Mouse (Mus musculus) hindbrain, embryonic 16.5 days (tissue): ENCODE measurements at regions not wholly inside any gene's neighbourhood (a gene's known extent, or its start where the extent isn't known, plus 50 kb on each side); places are given as distances from the start of the nearest gene placed in this dataset.

Experiments
- ATAC-seq: fragments of 200-750 bp; cut with Nextera tagmentation; 2 replicates; pipeline ENCODE4 v1.8.0; 2017; ENCODE audit warnings: moderate TSS enrichment, moderate library complexity
- H3K27ac ChIP-seq: fragments of 300-500 bp; sonication (generic); 2 replicates; pipeline ENCODE4 v1.5.1; 2014; ENCODE audit warnings: low read depth, mild to moderate bottlenecking, control low read depth, low read length, moderate library complexity
- H3K27me3 ChIP-seq: fragments of 300-500 bp; sonication (generic); replicated peaks from 2 replicates; pipeline ENCODE4 v1.6.1; 2014; ENCODE audit warnings: low read length; ENCODE audit not compliant: control insufficient read depth, insufficient read depth
- H3K36me3 ChIP-seq: fragments of 300-500 bp; sonication (generic); 2 replicates; pipeline ENCODE4 v1.6.1; 2014; ENCODE audit warnings: mild to moderate bottlenecking, low read length, moderate library complexity, mixed read lengths; ENCODE audit not compliant: control insufficient read depth, insufficient read depth
- H3K4me1 ChIP-seq: fragments of 300-500 bp; sonication (generic); 2 replicates; pipeline ENCODE4 v1.6.1; 2014; ENCODE audit warnings: low read depth, low read length; ENCODE audit not compliant: control insufficient read depth, insufficient read depth
- H3K4me2 ChIP-seq: fragments of 300-500 bp; sonication (generic); 2 replicates; pipeline ENCODE4 v1.6.1; 2014; ENCODE audit warnings: mild to moderate bottlenecking, low read length, control low read depth, moderate library complexity
- H3K4me3 ChIP-seq: fragments of 300-500 bp; sonication (generic); 2 replicates; pipeline ENCODE4 v1.5.1; 2014; ENCODE audit warnings: mild to moderate bottlenecking, low read length, control low read depth, moderate library complexity
- H3K9ac ChIP-seq: fragments of 300-500 bp; sonication (generic); 2 replicates; pipeline ENCODE4 v1.6.1; 2014; ENCODE audit warnings: low read depth, mild to moderate bottlenecking, control low read depth, low read length, moderate library complexity
- H3K9me3 ChIP-seq: fragments of 300-500 bp; sonication (generic); 2 replicates; pipeline ENCODE4 v1.6.1; 2014; ENCODE audit warnings: mild to moderate bottlenecking, low read length, moderate library complexity; ENCODE audit not compliant: control insufficient read depth
- WGBS: fragments of 180-500 bp; shearing (Covaris S2); extraction: QIAGEN DNeasy Blood & Tissue Kit; methylation state at CpG from one replicate; pipeline ENCODE4 v1.1.7; 2014; 5-methylcytosine and 5-hydroxymethylcytosine counted together

DNA sequence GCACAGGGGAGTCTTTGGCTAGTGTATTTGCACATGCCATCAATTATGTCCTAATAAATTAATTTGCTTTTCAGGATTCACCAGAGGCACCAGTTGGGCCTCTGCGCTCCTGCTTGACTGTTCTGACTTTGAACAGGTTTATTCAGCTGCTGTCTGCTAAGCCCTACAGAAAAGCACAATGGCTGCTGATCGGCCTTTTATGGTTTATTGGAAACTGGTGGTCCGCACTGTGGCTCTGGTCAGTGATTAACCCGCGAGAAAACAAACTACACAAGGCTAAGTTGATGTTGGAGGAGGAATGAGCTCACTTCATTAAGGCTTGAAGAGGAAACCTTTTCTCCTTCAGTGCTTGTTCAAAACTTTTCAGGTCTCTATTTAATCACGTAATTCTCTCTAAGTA, 208.4 kb upstream of the Gpr101 start:
- Histone ChIP-seq H3K27ac (no peak overlapping the region), H3K9ac (no peak overlapping the region), H3K4me2 (no peak overlapping the region), H3K4me1 (no peaks in the 10 kb centered on the region), H3K27me3 (no peaks in the 10 kb centered on the region), H3K4me3 (no peak overlapping the region), H3K36me3 (no peaks in the 10 kb centered on the region), H3K9me3 (no peaks in the 10 kb centered on the region)
- 36% methylated on average over 6 of the region's 6 CpGs for WGBS
- no peak for ATAC-seq

DNA sequence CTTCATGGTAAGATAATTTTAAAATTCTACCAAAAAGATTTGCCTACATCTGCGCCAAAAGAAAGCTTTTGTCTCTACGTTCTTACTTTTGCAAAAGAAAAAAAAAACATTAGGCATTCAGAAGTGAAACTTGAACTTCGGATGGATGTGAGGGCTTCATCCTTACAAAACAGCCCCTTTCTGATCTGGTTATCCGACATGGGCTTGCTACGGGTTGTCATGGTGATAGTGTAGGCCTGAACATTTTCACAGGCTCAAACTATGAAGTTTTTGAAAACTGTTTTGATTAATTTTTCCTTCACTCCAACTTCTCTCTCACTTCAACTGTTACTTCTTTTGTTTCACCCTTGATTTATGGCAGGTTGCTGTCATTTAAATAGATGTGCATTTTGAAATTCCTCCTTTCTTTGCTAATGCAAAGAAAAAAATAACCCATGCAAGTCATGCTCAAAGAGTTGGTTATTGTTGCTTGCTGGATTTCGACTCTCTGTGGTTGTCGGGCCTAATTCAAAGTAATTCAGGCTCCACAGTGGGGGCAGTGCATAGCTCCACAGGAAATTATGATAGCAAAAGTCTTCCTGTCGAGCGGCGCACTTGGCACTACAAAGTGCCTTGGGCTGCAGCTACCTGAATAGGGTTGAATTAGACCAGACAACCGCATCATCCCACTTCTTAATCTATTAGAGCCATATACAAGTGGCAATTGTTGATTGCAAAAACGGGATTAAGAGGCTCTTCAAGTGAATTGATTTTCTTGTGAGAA, 205.7 kb upstream of the Gpr101 start:
- no peaks in the 10 kb centered on the region for H3K9me3 ChIP-seq
- H3K36me3 ChIP-seq, result no peaks in the 10 kb centered on the region
- H3K27ac ChIP-seq, result no peak overlapping the region
- no peak overlapping the region for H3K9ac ChIP-seq
- WGBS, result 42% methylated on average over 12 of the region's 12 CpGs
- H3K4me3 ChIP-seq, result no peak overlapping the region
- ATAC-seq, result no peak
- H3K4me2 ChIP-seq, result peak overlapping the region; percentile 21; the same call in 1 of the 2 replicates
- no peaks in the 10 kb centered on the region for H3K4me1 ChIP-seq
- no peaks in the 10 kb centered on the region for H3K27me3 ChIP-seq

DNA sequence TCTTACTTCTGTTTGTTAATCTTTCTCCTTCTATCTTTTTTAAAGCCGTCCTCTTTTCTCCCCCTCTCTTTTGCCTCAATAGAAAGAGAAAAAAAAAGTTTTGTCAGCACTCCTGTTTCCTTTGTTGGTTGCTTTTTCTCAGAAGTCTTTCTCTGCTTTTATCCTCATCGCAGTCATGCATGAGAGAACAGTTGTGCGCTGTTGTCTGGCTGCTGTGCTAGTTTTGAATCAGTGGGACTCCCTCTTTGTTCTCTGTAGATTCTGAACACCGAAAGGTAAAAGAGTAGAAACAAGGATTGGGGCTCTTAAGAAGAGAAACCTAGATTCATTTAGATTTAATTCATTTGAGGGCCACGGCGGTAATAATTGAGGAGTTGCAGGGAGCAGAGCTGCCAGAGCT, 204.9 kb upstream of the Gpr101 start:
- ATAC-seq, result no peak
- H3K27ac ChIP-seq, result no peak overlapping the region
- no peak overlapping the region for H3K4me3 ChIP-seq
- no peaks in the 10 kb centered on the region for H3K27me3 ChIP-seq
- H3K4me1 ChIP-seq, result no peaks in the 10 kb centered on the region
- no peaks in the 10 kb centered on the region for H3K36me3 ChIP-seq
- no peaks in the 10 kb centered on the region for H3K9me3 ChIP-seq
- WGBS, result 28% methylated on average over 6 of the region's 6 CpGs
- H3K9ac ChIP-seq, result no peak overlapping the region
- peak overlapping the region; percentile 21; the same call in 1 of the 2 replicates for H3K4me2 ChIP-seq

DNA sequence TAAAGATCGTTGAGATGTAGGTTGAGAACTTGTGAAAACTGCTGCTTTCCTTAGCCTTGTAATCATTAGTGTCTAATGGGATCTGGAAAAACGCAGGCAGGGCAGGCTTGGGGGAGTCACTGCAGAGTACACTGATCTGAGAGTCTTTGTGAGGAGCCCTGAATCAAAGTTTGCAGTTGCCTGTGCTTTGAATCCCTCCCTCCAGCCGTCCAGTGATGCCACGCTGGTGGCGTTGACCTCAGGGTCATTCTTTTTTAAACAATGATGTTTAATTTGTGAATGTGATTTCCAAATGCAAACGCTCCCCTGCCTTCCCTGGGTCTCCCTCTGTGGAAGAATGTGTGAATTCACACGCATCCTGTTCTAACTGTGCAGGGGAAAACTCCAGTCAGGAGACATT, 204.4 kb upstream of the Gpr101 start:
- H3K27me3 ChIP-seq, result no peaks in the 10 kb centered on the region
- no peak overlapping the region for H3K4me2 ChIP-seq
- no peak overlapping the region for H3K9ac ChIP-seq
- no peak overlapping the region for H3K27ac ChIP-seq
- H3K9me3 ChIP-seq, result no peaks in the 10 kb centered on the region
- no peak overlapping the region for H3K4me3 ChIP-seq
- H3K4me1 ChIP-seq, result no peaks in the 10 kb centered on the region
- no peaks in the 10 kb centered on the region for H3K36me3 ChIP-seq
- ATAC-seq, result no peak
- 48% methylated on average over 7 of the region's 7 CpGs for WGBS

DNA sequence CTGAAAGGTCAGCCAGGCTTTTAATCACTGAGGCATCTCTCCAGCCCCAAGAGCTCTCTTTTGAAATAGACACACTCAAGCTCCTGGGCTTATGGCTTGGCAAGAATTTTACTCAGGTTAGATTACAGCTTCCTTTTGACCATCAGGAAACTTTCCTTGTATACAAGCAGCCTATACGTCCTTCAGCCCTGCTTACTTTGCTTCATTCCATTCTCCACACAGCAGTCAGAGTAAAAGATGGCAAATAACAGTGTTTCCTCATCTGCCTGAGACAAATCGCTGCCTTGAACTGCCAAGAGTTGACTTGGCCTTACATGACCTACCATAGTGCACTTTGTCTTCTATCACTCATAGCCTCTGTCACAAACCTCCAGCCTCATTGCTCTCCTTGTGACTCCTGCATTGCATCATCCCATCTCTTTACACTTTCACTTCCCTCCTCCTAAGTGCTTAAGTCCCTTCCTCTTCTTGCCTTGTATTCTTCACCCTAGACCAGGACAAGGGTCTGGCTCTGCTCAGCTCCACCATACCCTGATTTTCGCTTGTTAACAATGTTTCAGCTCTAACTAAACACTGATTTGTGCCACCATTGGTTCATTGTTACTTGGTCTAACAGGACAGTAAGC, 203.2 kb upstream of the Gpr101 start:
- Histone ChIP-seq H3K36me3 (no peaks in the 10 kb centered on the region), H3K9me3 (no peaks in the 10 kb centered on the region), H3K27ac (no peak overlapping the region), H3K4me2 (no peak overlapping the region), H3K4me1 (no peaks in the 10 kb centered on the region), H3K4me3 (no peak overlapping the region), H3K27me3 (no peaks in the 10 kb centered on the region), H3K9ac (no peak overlapping the region)
- no peak for ATAC-seq
- WGBS, result 65% methylated on average over 3 of the region's 3 CpGs

DNA sequence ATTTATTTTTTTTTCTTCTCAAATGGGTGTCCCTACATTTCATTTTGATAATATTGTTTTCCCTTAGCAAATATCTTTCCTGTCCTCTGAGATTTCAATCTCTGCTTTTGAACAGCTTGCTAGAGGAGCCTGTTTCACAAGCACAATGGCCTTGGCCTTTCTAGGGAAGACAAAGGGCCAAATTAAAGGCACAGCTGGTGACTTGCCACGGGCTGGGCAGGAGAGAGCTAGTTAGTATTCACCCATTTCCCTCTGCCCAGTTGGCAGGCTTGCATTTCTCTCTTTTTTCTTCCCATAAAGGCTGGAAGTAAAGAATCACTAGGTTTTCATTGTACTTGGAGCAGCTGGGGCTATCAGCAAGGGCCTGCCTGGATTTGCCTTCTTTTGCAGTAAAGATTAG, 188.9 kb upstream of the Gpr101 start:
- H3K36me3 ChIP-seq, result no peaks in the 10 kb centered on the region
- H3K4me3 ChIP-seq, result no peak overlapping the region
- ATAC-seq, result peak; percentile 56; the same call in 1 of the 2 replicates
- H3K9ac ChIP-seq, result no peak overlapping the region
- H3K4me2 ChIP-seq, result no peak overlapping the region
- H3K27me3 ChIP-seq, result no peaks in the 10 kb centered on the region
- H3K27ac ChIP-seq, result no peak overlapping the region
- no peaks in the 10 kb centered on the region for H3K4me1 ChIP-seq
- H3K9me3 ChIP-seq, result no peaks in the 10 kb centered on the region
- WGBS, result 13% methylated on average over 1 of the region's 1 CpGs

DNA sequence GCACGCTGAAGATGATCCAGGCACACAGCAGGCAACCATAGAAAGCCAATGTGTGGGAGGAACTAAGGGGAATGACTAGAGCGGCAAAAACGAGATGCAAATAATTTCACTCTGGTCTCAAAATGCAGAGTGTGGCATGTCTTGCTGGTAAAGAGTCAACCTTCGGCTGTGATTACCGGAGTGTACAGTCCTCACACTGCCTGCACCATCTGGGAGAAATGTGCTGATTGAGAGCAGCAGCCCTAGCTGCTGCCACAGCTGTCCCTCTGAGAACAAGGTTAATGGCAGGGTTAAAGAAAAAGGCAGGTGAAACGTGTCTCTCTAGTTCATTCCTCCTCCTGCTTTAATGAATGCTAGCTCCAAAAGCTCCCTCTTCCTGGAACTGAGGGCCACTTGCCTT, 173.2 kb upstream of the Gpr101 start:
- Histone ChIP-seq H3K27ac (no peak overlapping the region), H3K27me3 (no peaks in the 10 kb centered on the region), H3K36me3 (no peaks in the 10 kb centered on the region), H3K9me3 (no peaks in the 10 kb centered on the region), H3K4me3 (no peak overlapping the region), H3K4me1 (no peaks in the 10 kb centered on the region), H3K4me2 (no peak overlapping the region), H3K9ac (no peak overlapping the region)
- 62% methylated on average over 6 of the region's 6 CpGs for WGBS
- peak; percentile 52; the same call in 1 of the 2 replicates for ATAC-seq

DNA sequence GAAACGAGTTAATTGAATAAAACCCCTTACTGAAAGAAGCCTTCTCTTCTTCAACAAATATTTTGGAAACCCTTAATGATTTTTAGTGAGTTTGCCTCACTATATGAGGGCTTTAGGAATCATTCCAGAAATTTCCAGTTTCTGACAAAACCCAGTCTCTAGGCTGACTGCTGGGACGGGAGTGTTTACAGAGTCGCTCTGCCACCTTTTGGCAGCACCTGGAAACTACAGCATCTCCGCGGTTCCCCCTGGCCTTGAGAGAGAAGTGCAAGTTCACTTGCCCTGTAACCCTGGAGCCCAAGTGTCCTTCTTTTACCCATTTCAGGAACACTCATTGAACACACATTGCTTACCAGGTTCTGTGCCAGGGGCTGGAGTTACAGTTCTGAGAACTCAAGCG, 171.4 kb upstream of the Gpr101 start:
- Histone ChIP-seq H3K4me1 (no peaks in the 10 kb centered on the region), H3K9ac (no peak overlapping the region), H3K36me3 (no peaks in the 10 kb centered on the region), H3K4me3 (no peak overlapping the region), H3K4me2 (no peak overlapping the region), H3K9me3 (no peaks in the 10 kb centered on the region), H3K27ac (no peak overlapping the region), H3K27me3 (no peaks in the 10 kb centered on the region)
- ATAC-seq, result peak; percentile 52; the same call in 1 of the 2 replicates
- WGBS, result 20% methylated on average over 6 of the region's 6 CpGs

DNA sequence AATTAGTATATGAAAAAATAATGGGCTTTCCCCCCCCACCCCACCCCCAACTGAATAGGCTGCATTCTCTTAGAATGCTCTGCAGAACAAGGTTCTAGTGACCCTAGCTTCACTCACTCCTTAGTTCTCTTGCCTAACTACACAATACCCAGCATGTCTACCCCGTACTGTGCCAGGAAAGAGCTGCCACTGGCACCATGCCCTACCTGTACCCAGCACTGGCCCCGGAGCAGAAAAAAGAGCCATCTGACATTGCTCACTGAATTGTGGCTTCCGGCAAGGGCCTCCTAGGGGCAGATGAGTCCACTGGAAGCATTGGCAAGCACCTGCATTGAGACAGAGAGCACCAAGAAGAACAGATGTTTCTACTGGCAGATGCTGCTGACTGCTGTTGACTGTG, 156.0 kb upstream of the Gpr101 start:
- peak; percentile 42; the same call in 1 of the 2 replicates for ATAC-seq
- Histone ChIP-seq H3K27ac (no peak overlapping the region), H3K4me2 (no peak overlapping the region), H3K9me3 (no peaks in the 10 kb centered on the region), H3K9ac (no peak overlapping the region), H3K4me1 (no peaks in the 10 kb centered on the region), H3K4me3 (no peak overlapping the region), H3K27me3 (no peaks in the 10 kb centered on the region), H3K36me3 (no peaks in the 10 kb centered on the region)
- 87% methylated on average over 3 of the region's 3 CpGs for WGBS
